Mouse (Mus musculus): Measurements from ENCODE around the gene Apc2.

DNA sequence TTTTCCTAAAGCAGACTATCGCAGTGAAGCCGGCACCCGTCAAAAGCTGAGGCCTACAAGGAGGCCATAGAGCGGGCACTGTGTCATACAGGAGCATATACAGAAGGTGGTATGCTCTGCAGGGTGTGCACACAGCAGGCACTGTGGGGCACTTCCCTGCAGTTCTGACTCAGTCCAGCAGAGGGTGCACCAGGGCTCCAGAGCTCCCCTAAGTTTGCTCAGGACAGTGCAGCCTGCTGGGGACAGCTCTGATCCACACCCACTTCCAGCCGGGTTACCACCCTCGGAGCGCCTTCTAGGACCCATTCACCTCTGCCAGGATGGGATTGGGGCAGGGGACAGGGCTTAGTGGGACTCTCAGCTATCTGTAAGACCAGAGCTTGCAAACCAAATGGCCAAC is 54.5 kb downstream of the Apc2 start:
- TF ChIP-seq TAL1 (IDR thresholded peaks at IDR 0.05; ENCODE audit: low read length): no peak
- TF ChIP-seq GATA1 (IDR thresholded peaks at IDR 0.05; ENCODE audit: low read length): no peak

Measured in erythroblast, embryonic 14.5 days (primary cell).